Mouse (Mus musculus) lung, postnatal 0 days (tissue): ENCODE measurements around the gene Pitpnb.

ENCODE experiments used
- CTCF ChIP-seq: IDR thresholded peaks from 2 replicates; pipeline ENCODE4 v1.5.1; 2016; ENCODE audit warnings: antibody characterized with exemption, mild to moderate bottlenecking
- EP300 ChIP-seq: IDR thresholded peaks from 2 replicates; pipeline ENCODE4 v1.6.1; 2016; ENCODE audit warnings: antibody characterized with exemption, mild to moderate bottlenecking, control low read depth

GRCm38 (mm10) chr5:111288486-111288885 is 42.1 kb upstream of the Pitpnb start:
- TF ChIP-seq CTCF (no peak), EP300 (no peak; the same call in 1 of the 2 replicates)
